Mouse (Mus musculus) midbrain, embryonic 16.5 days (tissue): ENCODE data around the gene Krt18. TPM values are rescaled to one million over a fixed set of nuclear protein-coding genes. Genes with fewer than 3 reads are reported as not detected.

Source experiments
- ATAC-seq: fragments of 200-750 bp; cut with Nextera tagmentation; 2 replicates; pipeline ENCODE4 v1.8.0; 2017; ENCODE audit warnings: moderate TSS enrichment
- H3K27ac ChIP-seq: fragments of 300-500 bp; sonication (generic); 2 replicates; pipeline ENCODE4 v1.5.1; 2014; ENCODE audit warnings: mild to moderate bottlenecking, low read length, mixed read lengths
- H3K27me3 ChIP-seq: fragments of 300-500 bp; sonication (generic); 2 replicates; pipeline ENCODE4 v1.6.1; 2014; ENCODE audit warnings: low read depth, low read length, mixed read lengths; ENCODE audit not compliant: control insufficient read depth, insufficient read depth
- H3K36me3 ChIP-seq: fragments of 300-500 bp; sonication (generic); 2 replicates; pipeline ENCODE4 v1.6.1; 2014; ENCODE audit warnings: mild to moderate bottlenecking, low read length, moderate library complexity, mixed read lengths; ENCODE audit not compliant: control insufficient read depth, insufficient read depth
- H3K4me1 ChIP-seq: fragments of 300-500 bp; sonication (generic); 2 replicates; pipeline ENCODE4 v1.6.1; 2014; ENCODE audit warnings: mild to moderate bottlenecking, low read length, mixed read lengths; ENCODE audit not compliant: control insufficient read depth, insufficient read depth
- H3K4me2 ChIP-seq: fragments of 300-500 bp; sonication (generic); 2 replicates; pipeline ENCODE4 v1.6.1; 2014; ENCODE audit warnings: mild to moderate bottlenecking, low read length, mixed read lengths
- H3K4me3 ChIP-seq: fragments of 300-500 bp; sonication (generic); 2 replicates; pipeline ENCODE4 v1.5.1; 2014; ENCODE audit warnings: low read depth, mild to moderate bottlenecking, low read length, moderate library complexity, mixed read lengths
- H3K9ac ChIP-seq: fragments of 300-500 bp; sonication (generic); 2 replicates; pipeline ENCODE4 v1.6.1; 2014; ENCODE audit warnings: low read depth, low read length, mixed read lengths
- H3K9me3 ChIP-seq: fragments of 300-500 bp; sonication (generic); replicated peaks from 2 replicates; pipeline ENCODE4 v1.6.1; 2014; ENCODE audit warnings: mild to moderate bottlenecking, low read length, mixed read lengths; ENCODE audit not compliant: control insufficient read depth, poor library complexity, severe bottlenecking
- WGBS: fragments of 180-500 bp; shearing (Covaris S2); extraction: QIAGEN DNeasy Blood & Tissue Kit; methylation state at CpG from one replicate; pipeline ENCODE4 v1.1.7; 2014; 5-methylcytosine and 5-hydroxymethylcytosine counted together
- polyA plus RNA-seq: library from polyadenylated mRNA; unstranded; fragments of >200 nt; fragmentation: Nextera tagmentation; extraction: Ambion mirVana; gene quantifications from 2 replicates; pipeline ENCODE4 v1.2.1, GENCODE M21; 2015

Krt18 gene
- polyA plus RNA-seq, 1 experiment from 2014 or later = 3.8 TPM

- no peak overlapping the region for H3K27ac ChIP-seq
- no peak overlapping the region for H3K4me2 ChIP-seq
- 92% methylated on average over 10 of the region's 10 CpGs for WGBS
- ATAC-seq = no peak
- no peak overlapping the region for H3K9ac ChIP-seq
- no peak overlapping the region for H3K4me3 ChIP-seq
- H3K36me3 ChIP-seq = no peaks in the 10 kb centered on the region
- no peaks in the 10 kb centered on the region for H3K4me1 ChIP-seq
- no peaks in the 10 kb centered on the region for H3K27me3 ChIP-seq
- H3K9me3 ChIP-seq = no peaks in the 10 kb centered on the region
Observed at GRCm38 (mm10) chr15:102045691-102046090, 17.7 kb downstream of the Krt18 start.

GRCm38 (mm10) chr15:102048006-102048405 is 20.0 kb downstream of the Krt18 start:
- H3K9ac ChIP-seq = no peak overlapping the region
- H3K36me3 ChIP-seq = no peaks in the 10 kb centered on the region
- peaks cover 5% of the 10 kb centered on the region for H3K4me1 ChIP-seq
- ATAC-seq = no peak
- no peak overlapping the region for H3K4me3 ChIP-seq
- no peaks in the 10 kb centered on the region for H3K9me3 ChIP-seq
- WGBS = 89% methylated on average over 6 of the region's 6 CpGs
- no peaks in the 10 kb centered on the region for H3K27me3 ChIP-seq
- no peak overlapping the region for H3K27ac ChIP-seq
- no peak overlapping the region for H3K4me2 ChIP-seq

- no peak overlapping the region for H3K27ac ChIP-seq
- ATAC-seq = no peak
- no peaks in the 10 kb centered on the region for H3K27me3 ChIP-seq
- no peaks in the 10 kb centered on the region for H3K36me3 ChIP-seq
- H3K9ac ChIP-seq = no peak overlapping the region
- no peak overlapping the region for H3K4me2 ChIP-seq
- H3K4me1 ChIP-seq = peaks cover 5% of the 10 kb centered on the region
- no peaks in the 10 kb centered on the region for H3K9me3 ChIP-seq
- no peak overlapping the region for H3K4me3 ChIP-seq
Observed at GRCm38 (mm10) chr15:102049871-102050270, 21.9 kb downstream of the Krt18 start.

- no peaks in the 10 kb centered on the region for H3K36me3 ChIP-seq
- peak overlapping the region; percentile 75 for H3K27ac ChIP-seq
- WGBS = under 1% methylated on average over 23 of the region's 33 CpGs
- peak overlapping the region; percentile 71 for H3K9ac ChIP-seq
- ATAC-seq = peak; percentile 80
- H3K4me1 ChIP-seq = peaks cover 5% of the 10 kb centered on the region
- H3K9me3 ChIP-seq = no peaks in the 10 kb centered on the region
- peak overlapping the region; percentile 48 for H3K4me3 ChIP-seq
- no peaks in the 10 kb centered on the region for H3K27me3 ChIP-seq
- H3K4me2 ChIP-seq = peak overlapping the region; percentile 58
Observed at GRCm38 (mm10) chr15:102051920-102052683, 24.1 kb downstream of the Krt18 start.

- H3K27ac ChIP-seq = no peak overlapping the region
- H3K9ac ChIP-seq = no peak overlapping the region
- WGBS = 93% methylated on average over 15 of the region's 15 CpGs
- H3K4me2 ChIP-seq = no peak overlapping the region
- no peaks in the 10 kb centered on the region for H3K27me3 ChIP-seq
- no peaks in the 10 kb centered on the region for H3K36me3 ChIP-seq
- ATAC-seq = no peak
- no peaks in the 10 kb centered on the region; the same call in 1 of the 2 replicates for H3K4me1 ChIP-seq
- H3K4me3 ChIP-seq = no peak overlapping the region
- H3K9me3 ChIP-seq = no peaks in the 10 kb centered on the region
Observed at GRCm38 (mm10) chr15:102056495-102057174, 28.7 kb downstream of the Krt18 start.

GRCm38 (mm10) chr15:102065661-102066325 is 37.8 kb downstream of the Krt18 start:
- WGBS = 4% methylated on average over 20 of the region's 20 CpGs
- H3K4me1 ChIP-seq = no peaks in the 10 kb centered on the region
- H3K9me3 ChIP-seq = no peaks in the 10 kb centered on the region
- no peaks in the 10 kb centered on the region for H3K36me3 ChIP-seq
- H3K27ac ChIP-seq = no peak overlapping the region
- no peak overlapping the region for H3K4me2 ChIP-seq
- no peak overlapping the region for H3K9ac ChIP-seq
- peaks cover 18% of the 10 kb centered on the region for H3K27me3 ChIP-seq
- ATAC-seq = peak; percentile 90
- no peak overlapping the region for H3K4me3 ChIP-seq

- Histone ChIP-seq H3K9ac (no peak overlapping the region), H3K36me3 (no peaks in the 10 kb centered on the region), H3K27me3 (peaks cover 18% of the 10 kb centered on the region), H3K9me3 (no peaks in the 10 kb centered on the region), H3K4me2 (no peak overlapping the region), H3K4me3 (no peak overlapping the region), H3K27ac (no peak overlapping the region), H3K4me1 (peaks cover 15% of the 10 kb centered on the region)
- 75% methylated on average over 13 of the region's 13 CpGs for WGBS
- ATAC-seq = no peak
Observed at GRCm38 (mm10) chr15:102070476-102071467, 42.8 kb downstream of the Krt18 start.

- H3K4me1 ChIP-seq = peaks cover 21% of the 10 kb centered on the region
- peak overlapping the region; percentile 93 for H3K4me3 ChIP-seq
- H3K9me3 ChIP-seq = no peaks in the 10 kb centered on the region
- H3K4me2 ChIP-seq = peak overlapping the region; percentile 55
- 17% methylated on average over 6 of the region's 6 CpGs for WGBS
- no peaks in the 10 kb centered on the region; the same call in 1 of the 2 replicates for H3K27me3 ChIP-seq
- peak; percentile 49 for ATAC-seq
- no peaks in the 10 kb centered on the region for H3K36me3 ChIP-seq
- peak overlapping the region; percentile 95 for H3K27ac ChIP-seq
- peak overlapping the region; percentile 40; the same call in 1 of the 2 replicates for H3K9ac ChIP-seq
Observed at GRCm38 (mm10) chr15:102072963-102073558, 45.1 kb downstream of the Krt18 start.
